Mouse (Mus musculus) layer of hippocampus, adult 9-10 months (tissue): ENCODE measurements around the gene Map4.
"Not testable (repeated sequence)": the region's sequence is repeated elsewhere in the genome, so short reads cannot be mapped to it uniquely, and the experiment has no call there.

Experiments used
- DNase-seq: peaks from one replicate; pipeline ENCODE4 v3.0.0; 2022; ENCODE audit warnings: low spot score

The Map4 gene

GRCm38 (mm10) chr9:109929131-109929530 is 2.1 kb upstream of the Map4 start:
- DNase-seq, result no peak

GRCm38 (mm10) chr9:109930063-109930462 is 1.2 kb upstream of the Map4 start:
- DNase-seq, result no peak

- DNase-seq, result no peak
Observed at GRCm38 (mm10) chr9:109930752-109931151, 508 bp upstream of the Map4 start.

DNA sequence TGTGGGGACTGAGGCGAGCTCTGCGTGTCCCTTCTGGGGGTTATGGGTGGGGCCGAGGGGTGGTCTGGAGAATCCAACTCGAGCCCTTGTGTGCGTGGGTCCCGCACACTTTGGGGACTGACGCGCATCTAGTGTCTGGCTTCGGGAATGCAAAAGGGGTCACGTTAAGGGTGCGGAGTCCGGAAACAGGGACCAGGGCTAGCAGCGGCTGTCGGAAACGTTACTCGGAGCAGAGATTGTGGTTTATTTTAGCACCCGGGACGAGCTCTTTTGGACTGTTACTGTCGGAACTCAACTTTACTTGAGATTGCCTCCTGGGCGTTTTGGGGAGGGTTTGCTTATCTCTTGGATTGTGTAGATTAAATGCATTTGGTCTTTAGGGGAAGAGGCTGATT is 1.1 kb downstream of the Map4 start:
- DNase-seq, result no peak

DNA sequence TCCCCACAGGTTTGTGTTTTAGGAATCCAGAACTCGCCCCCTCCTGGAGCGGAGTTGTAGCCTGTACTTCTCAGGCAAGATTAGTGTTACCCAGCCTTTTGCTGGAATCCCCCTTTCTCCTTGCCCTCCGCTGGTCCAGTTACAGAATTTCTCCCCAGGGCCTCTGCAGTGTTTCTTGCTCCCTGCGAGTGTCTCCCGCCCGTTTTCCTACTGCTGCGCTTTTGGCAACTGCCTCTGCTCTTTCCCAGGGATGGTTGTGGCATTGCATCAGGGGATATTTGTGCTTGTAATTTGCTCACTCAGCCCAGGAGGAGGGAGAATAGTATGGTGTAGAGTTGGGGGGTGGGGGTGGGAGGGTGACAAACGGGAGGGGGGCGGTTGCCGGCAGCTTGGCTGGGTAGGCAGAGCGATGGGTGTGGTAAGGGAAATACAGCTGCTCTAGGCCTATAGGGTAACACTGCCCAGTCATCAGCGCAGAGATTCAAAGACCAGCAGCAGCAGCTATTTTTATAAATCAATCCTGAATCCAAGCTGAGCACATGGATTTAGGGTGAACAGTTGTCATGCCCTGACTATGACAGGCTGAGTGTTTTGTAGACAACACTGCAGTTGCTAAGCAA is 1.6 kb downstream of the Map4 start:
- DNase-seq, result no peak

DNA sequence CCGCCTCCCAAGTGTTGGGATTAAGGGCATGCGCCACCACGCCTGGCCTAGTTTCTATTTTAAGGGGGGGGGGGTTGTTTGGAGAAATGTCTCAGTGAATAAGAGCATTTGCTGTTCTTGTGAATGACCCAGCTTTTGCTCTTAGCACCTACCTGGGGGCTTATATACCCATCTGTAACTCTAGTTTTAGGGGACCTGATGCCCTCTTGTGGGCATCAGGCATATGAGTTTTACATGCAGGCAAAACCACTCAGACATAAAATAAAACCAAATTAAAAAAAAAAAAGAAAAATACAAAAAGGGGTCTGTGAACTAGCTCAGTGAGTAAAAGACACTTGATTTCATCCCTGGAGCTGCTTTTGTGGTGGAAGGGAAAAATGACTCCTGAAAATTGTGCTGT is 8.1 kb downstream of the Map4 start:
- DNase-seq, result no peak

GRCm38 (mm10) chr9:109942796-109943195 is 11.5 kb downstream of the Map4 start:
- no peak for DNase-seq

- DNase-seq, result no peak
Observed at GRCm38 (mm10) chr9:109944712-109945111, 13.5 kb downstream of the Map4 start.

DNA sequence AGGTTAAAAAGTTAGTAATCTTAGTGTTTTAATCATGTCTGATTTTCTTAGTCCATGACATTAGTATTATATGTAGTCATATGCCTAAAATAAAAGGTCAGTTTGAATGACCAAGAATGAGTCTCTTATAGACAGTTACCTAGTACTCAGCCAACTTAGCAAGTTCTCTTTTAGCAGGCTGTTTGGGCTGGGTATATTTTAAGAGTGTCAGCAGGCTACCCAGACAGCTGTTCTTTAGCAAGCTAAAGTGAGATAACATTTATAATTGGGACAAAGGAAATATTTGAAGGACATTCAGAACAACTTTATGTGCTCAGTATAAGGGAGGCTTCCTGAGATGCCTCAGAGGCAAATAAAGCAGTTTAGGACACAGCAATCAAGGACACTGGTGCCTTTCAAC is 17.3 kb downstream of the Map4 start:
- DNase-seq, result no peak

GRCm38 (mm10) chr9:109949801-109950200 is 18.5 kb downstream of the Map4 start:
- DNase-seq, result no peak

GRCm38 (mm10) chr9:109953538-109953937 is 22.3 kb downstream of the Map4 start:
- no peak for DNase-seq

DNA sequence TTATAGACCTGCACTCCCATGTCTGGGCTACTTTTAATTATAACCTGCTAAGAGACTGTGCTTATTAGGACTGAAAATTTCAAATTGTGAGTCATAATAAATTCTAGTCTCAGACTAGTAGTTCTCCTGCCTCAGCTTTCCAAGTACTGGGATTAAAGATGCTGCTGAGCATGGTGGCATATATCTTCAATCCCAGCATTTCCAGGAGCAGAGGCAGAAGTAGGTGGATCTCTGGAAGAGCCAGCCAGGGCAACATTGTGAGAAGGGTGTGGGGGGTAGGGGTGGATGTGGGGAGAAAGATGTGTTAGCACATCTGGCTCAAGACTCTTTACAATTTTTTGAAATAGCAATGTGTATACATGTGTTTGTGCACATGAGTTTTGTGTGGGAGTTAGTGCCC is 23.4 kb downstream of the Map4 start:
- no peak for DNase-seq

GRCm38 (mm10) chr9:109959456-109960150 is 28.3 kb downstream of the Map4 start:
- no peak for DNase-seq

DNA sequence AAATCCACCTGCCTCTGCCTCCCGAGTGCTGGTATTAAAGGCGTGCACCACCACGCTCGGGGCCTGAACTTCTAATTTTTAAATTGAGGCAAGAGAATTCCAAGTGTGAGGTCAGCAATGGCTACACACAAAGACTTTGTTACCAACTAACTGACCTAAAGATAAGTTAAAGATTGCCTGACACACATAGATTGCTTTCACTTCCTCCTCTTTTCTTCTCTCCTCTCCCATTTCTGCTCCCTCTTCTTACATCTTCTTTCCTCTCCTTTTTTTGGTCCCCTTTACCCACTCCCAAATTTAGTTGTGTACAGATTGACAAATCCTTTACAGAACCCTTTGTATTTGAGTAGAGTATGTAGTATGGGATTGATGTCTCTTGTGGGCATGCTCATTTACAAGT is 29.3 kb downstream of the Map4 start:
- no peak for DNase-seq

DNA sequence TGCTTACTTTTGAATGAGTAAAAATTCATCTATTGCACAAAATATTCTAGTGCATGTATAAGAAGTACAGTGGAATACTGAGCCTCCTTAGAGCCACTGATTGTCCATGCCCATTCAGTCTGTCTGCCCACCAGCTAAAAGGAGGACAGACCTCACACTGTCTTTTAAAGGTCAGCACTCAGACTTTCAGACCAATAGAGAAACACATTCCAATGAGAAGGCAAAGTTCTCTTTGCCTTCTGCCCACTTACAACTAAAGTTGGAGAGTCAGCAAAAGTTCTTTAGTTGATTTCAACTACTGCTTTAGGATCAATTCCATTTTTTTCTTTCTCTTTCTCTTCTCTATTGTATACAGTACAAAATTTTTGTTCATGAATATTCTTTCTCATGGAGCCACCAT is 33.5 kb downstream of the Map4 start:
- DNase-seq, result no peak

- no peak for DNase-seq
Observed at GRCm38 (mm10) chr9:109968351-109969116, 37.3 kb downstream of the Map4 start.

DNA sequence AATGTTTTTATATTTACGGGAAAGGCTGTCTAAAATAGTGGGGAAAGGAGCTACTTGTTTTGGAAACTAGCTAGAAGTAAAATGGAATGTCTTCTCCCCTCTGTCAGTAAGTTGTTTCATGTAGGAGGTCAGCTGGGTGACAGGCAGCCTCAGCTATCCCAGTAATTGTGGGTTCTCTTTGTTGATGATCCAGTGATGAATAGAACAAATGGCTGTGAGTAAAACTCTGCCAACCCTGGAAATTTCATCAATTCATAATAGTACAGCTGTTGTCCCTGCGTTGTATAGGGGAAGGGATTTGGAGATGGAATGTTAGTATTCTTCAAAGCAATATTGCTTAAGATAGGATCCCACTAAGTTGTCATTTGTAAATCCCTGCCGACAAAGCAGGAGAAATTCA is 37.9 kb downstream of the Map4 start:
- DNase-seq, result no peak

GRCm38 (mm10) chr9:109969792-109970336 is 38.6 kb downstream of the Map4 start:
- DNase-seq, result no peak

GRCm38 (mm10) chr9:109971711-109972110 is 40.5 kb downstream of the Map4 start:
- not testable (repeated sequence) for DNase-seq

GRCm38 (mm10) chr9:109980223-109980622 is 49.0 kb downstream of the Map4 start:
- DNase-seq, result not testable (repeated sequence)

DNA sequence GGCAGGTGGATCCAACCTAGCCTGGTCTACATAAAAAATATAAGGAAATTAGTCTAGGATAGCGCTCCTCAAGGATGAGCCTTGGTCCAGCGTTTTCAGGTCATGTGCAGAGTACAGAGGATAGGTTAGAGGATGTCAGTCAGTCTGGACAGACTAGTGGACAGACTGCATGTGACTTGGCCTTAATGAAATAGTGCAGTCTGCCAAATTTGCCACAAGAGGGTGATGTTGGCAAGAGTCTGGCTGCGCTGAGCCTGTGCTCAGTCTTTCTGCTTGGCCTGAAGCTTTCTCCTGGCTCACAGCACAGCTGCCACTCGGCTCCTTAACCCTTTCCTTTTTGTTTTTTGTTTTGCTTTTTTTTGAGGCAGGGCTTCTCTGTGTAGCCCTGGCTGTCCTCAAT is 54.2 kb downstream of the Map4 start:
- peak; percentile 55 for DNase-seq

DNA sequence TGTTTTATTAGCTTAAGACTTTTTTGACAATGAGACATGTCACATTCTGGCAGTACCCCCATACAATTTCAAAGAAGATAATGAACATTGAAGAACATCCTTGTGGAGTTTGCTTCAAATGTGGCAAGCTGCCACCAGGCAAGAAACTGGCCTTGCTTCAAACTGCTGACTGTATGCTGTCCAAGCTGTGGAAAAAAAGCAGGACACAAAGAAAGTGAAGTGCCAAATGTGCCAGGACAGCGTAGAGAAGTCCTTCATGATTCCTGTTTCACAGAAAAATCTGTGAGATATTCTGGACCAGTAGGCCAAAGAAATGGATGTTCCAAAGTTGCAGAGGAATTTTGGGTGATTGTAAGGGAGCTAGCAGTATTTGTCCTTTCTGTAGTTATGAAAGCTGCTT is 57.8 kb downstream of the Map4 start:
- no peak for DNase-seq

- DNase-seq, result no peak
Observed at GRCm38 (mm10) chr9:109997441-109997840, 66.2 kb downstream of the Map4 start.
